Mouse (Mus musculus) CH12.LX (cell line): Measurements from ENCODE around the gene Cfap298. TPM values are rescaled to one million over a fixed set of nuclear protein-coding genes. Genes with fewer than 3 reads are reported as not detected.

ENCODE experiments used
- DNase-seq: peaks from one replicate; pipeline ENCODE4 v3.0.0-alpha.2; 2013; ENCODE audit errors: extremely low read depth
- H3K27ac ChIP-seq: 2 replicates; pipeline ENCODE4 v1.5.1; 2012; ENCODE audit warnings: low read depth, mild to moderate bottlenecking, control low read depth, moderate library complexity; ENCODE audit not compliant: insufficient read depth
- H3K27me3 ChIP-seq: replicated peaks from 2 replicates; pipeline ENCODE3; 2012; ENCODE audit warnings: inconsistent platforms
- H3K36me3 ChIP-seq, 2 experiments: replicated peaks in 1 of 2; 2 replicates each; pipeline versions ENCODE3 to v1.6.1; 2012; ENCODE audit warnings: inconsistent platforms in 1 of 2, low read length in 1 of 2, mild to moderate bottlenecking in 1 of 2, mixed read lengths in 1 of 2, moderate library complexity in 1 of 2; ENCODE audit not compliant: control insufficient read depth in 1 of 2, insufficient read depth in 1 of 2
- H3K4me1 ChIP-seq, 2 experiments: 2 replicates each; pipeline ENCODE4 v1.6.1; 2012; ENCODE audit warnings: inconsistent platforms in 1 of 2, moderate library complexity in 1 of 2; ENCODE audit not compliant: insufficient read depth in 2 of 2, control insufficient read depth in 1 of 2
- H3K4me2 ChIP-seq: 2 replicates; pipeline ENCODE4 v1.6.1; 2012; ENCODE audit warnings: low read depth, mild to moderate bottlenecking, control low read depth; ENCODE audit not compliant: poor library complexity, insufficient read depth, severe bottlenecking
- H3K4me3 ChIP-seq, 3 experiments: fragments of 150-350 bp in 1 of 3; sonication (generic) in 1 of 3; replicated peaks in 1 of 3; 2 replicates each; pipeline versions ENCODE3 to v1.5.1; 2011 to 2012; ENCODE audit warnings: low read depth in 2 of 3, low read length in 2 of 3, mild to moderate bottlenecking in 2 of 3, moderate library complexity in 2 of 3, control low read depth in 1 of 3, improper control_type of control experiment in 1 of 3, inconsistent platforms in 1 of 3, mixed read lengths in 1 of 3; ENCODE audit not compliant: poor library complexity in 1 of 3
- H3K79me2 ChIP-seq: replicated peaks from 2 replicates; pipeline ENCODE4 v1.6.1; 2012; ENCODE audit warnings: mild to moderate bottlenecking, moderate library complexity; ENCODE audit not compliant: control insufficient read depth, poor library complexity, insufficient read depth, severe bottlenecking; ENCODE audit errors: extremely low read depth
- H3K9ac ChIP-seq: 2 replicates; pipeline ENCODE4 v1.6.1; 2012; ENCODE audit warnings: low read depth, mild to moderate bottlenecking, control low read depth, moderate library complexity; ENCODE audit not compliant: insufficient read depth
- H3K9me3 ChIP-seq: replicated peaks from 2 replicates; pipeline ENCODE3; 2012; ENCODE audit warnings: low read length, inconsistent platforms, mixed read lengths
- BHLHE40 ChIP-seq: IDR thresholded peaks from 2 replicates; pipeline ENCODE4 v1.6.1; 2011; ENCODE audit warnings: mild to moderate bottlenecking, low read depth, low read length, improper control_type of control experiment
- CTCF ChIP-seq, 2 experiments: IDR thresholded peaks in 1 of 2; conservative IDR thresholded peaks in 1 of 2; 2 replicates each; pipeline ENCODE4 v1.5.1; 2011 to 2012; ENCODE audit warnings: low read depth in 2 of 2, low read length in 2 of 2, improper control_type of control experiment in 1 of 2, inconsistent platforms in 1 of 2, mild to moderate bottlenecking in 1 of 2, moderate library complexity in 1 of 2
- E2F4 ChIP-seq: IDR thresholded peaks from 2 replicates; pipeline ENCODE4 v1.6.1; 2011; ENCODE audit warnings: low read depth, low read length, improper control_type of control experiment; ENCODE audit not compliant: insufficient replicate concordance
- ELF1 ChIP-seq: IDR thresholded peaks from 2 replicates; pipeline ENCODE4 v1.6.1; 2014; ENCODE audit warnings: low read depth, mild to moderate bottlenecking, inconsistent platforms, low read length, improper control_type of control experiment
- GABPA ChIP-seq: IDR thresholded peaks from 2 replicates; pipeline ENCODE4 v1.6.1; 2012; ENCODE audit warnings: low read depth, low read length, improper control_type of control experiment, inconsistent platforms; ENCODE audit not compliant: insufficient replicate concordance
- IRF4 ChIP-seq: IDR thresholded peaks from 2 replicates; pipeline ENCODE4 v1.6.1; 2014; ENCODE audit warnings: low read depth, mild to moderate bottlenecking, inconsistent platforms, low read length, improper control_type of control experiment
- JUN ChIP-seq: IDR thresholded peaks from 2 replicates; pipeline ENCODE4 v1.6.1; 2011; ENCODE audit warnings: low read depth, mild to moderate bottlenecking, low read length, improper control_type of control experiment, moderate library complexity; ENCODE audit not compliant: insufficient read depth
- KAT2A ChIP-seq: IDR thresholded peaks from 2 replicates; pipeline ENCODE4 v1.6.1; 2012; ENCODE audit warnings: low read length, improper control_type of control experiment, inconsistent platforms; ENCODE audit not compliant: insufficient replicate concordance
- MAFK ChIP-seq: IDR thresholded peaks from 2 replicates; pipeline ENCODE4 v1.6.1; 2011; ENCODE audit warnings: low read length, improper control_type of control experiment; ENCODE audit not compliant: insufficient replicate concordance
- MAX ChIP-seq: IDR thresholded peaks from 2 replicates; pipeline ENCODE4 v1.6.1; 2011; ENCODE audit warnings: low read length, improper control_type of control experiment
- MAZ ChIP-seq: IDR thresholded peaks from 2 replicates; pipeline ENCODE4 v1.6.1; 2012; ENCODE audit warnings: low read depth, mild to moderate bottlenecking, inconsistent platforms, low read length, improper control_type of control experiment, moderate library complexity
- NRF1 ChIP-seq: IDR thresholded peaks from 2 replicates; pipeline ENCODE4 v1.6.1; 2014; ENCODE audit warnings: low read depth, mild to moderate bottlenecking, inconsistent platforms, low read length, improper control_type of control experiment, moderate library complexity
- PAX5 ChIP-seq: IDR thresholded peaks from 2 replicates; pipeline ENCODE4 v1.6.1; 2012; ENCODE audit warnings: low read length, inconsistent platforms, mixed read lengths
- RAD21 ChIP-seq: IDR thresholded peaks from 2 replicates; pipeline ENCODE4 v1.6.1; 2011; ENCODE audit warnings: low read depth, mild to moderate bottlenecking, low read length, improper control_type of control experiment, moderate library complexity
- SMC3 ChIP-seq: IDR thresholded peaks from 2 replicates; pipeline ENCODE4 v1.6.1; 2011; ENCODE audit warnings: low read depth, low read length, improper control_type of control experiment
- TBP ChIP-seq: conservative IDR thresholded peaks from 2 replicates; pipeline ENCODE4 v1.6.1; 2011; ENCODE audit warnings: low read depth, low read length, improper control_type of control experiment
- USF1 ChIP-seq: IDR thresholded peaks from 2 replicates; pipeline ENCODE4 v1.6.1; 2014; ENCODE audit warnings: low read depth, mild to moderate bottlenecking, inconsistent platforms, low read length, improper control_type of control experiment
- ZKSCAN1 ChIP-seq: IDR thresholded peaks from 2 replicates; pipeline ENCODE4 v1.6.1; 2012; ENCODE audit warnings: low read depth, inconsistent platforms, low read length, improper control_type of control experiment, borderline replicate concordance
- ZNF384 ChIP-seq: IDR thresholded peaks from 2 replicates; pipeline ENCODE4 v1.6.1; 2012; ENCODE audit warnings: low read depth, low read length, improper control_type of control experiment, inconsistent platforms
- dilution Hi-C: fragments of 300-500 bp; cut with MboI; formaldehyde crosslinking; loops from 2 replicates; pipeline ENCODE4 v1.14.3; 2020; ENCODE audit warnings: low sequenced_read_pairs; ENCODE audit not compliant: extremely low pct_unique_long_range_greater_than_20kb, extremely low pct_ligation_motif_present
- in situ Hi-C: fragments of 300-500 bp; cut with MboI; formaldehyde crosslinking; loops from 3 replicates; pipeline ENCODE4 v1.14.3; 2019; ENCODE audit warnings: low sequenced_read_pairs, low pct_ligation_motif_present, low pct_unique_long_range_greater_than_20kb, mixed read lengths
- polyA plus RNA-seq: library from polyadenylated mRNA; unstranded; fragments of >175 nt; gene quantifications from 2 replicates; pipeline ENCODE4 v1.2.1, GENCODE M21; 2012; ENCODE audit warnings: low read depth; ENCODE audit not compliant: insufficient read length
- total RNA-seq, 2 experiments: library from RNA; depleted of rRNA; stranded (reverse); fragments of 300-350 nt in 1 of 2; fragments of >200 nt in 1 of 2; gene quantifications; 2 replicates each; pipeline ENCODE4 v1.2.3; 2012 to 2014

Gene Cfap298
- total and polyA plus RNA-seq, 3 experiments: 41.8 to 127 (median 67.0) TPM

- TF ChIP-seq E2F4 (no peak), KAT2A (no peak), MAZ (no peak), IRF4 (no peak), ZKSCAN1 (no peak), SMC3 (no peak), NRF1 (no peak), BHLHE40 (no peak), ZNF384 (no peak), CTCF (conservative IDR thresholded peaks at IDR 0.05 in 1 of 2, IDR thresholded peaks at IDR 0.05 in 1 of 2; ENCODE audit: low read depth in 2 of 2, low read length in 2 of 2) (peak in 1 of 2 experiments; percentile 15; a peak in 1 of 4 replicates), PAX5 (no peak), RAD21 (no peak; the same call in none of the 2 replicates), JUN (no peak), TBP (peak; percentile 43; the same call in 1 of the 2 replicates), USF1 (no peak), GABPA (no peak), MAFK (no peak), ELF1 (peak; percentile 78), MAX (no peak)
- TF ChIP-seq, all 38 proteins: peak for 7
Observed at GRCm38 (mm10) chr16:90934193-90934686, 674 bp downstream of the Cfap298 start (continued).

- Histone ChIP-seq H3K36me3 (peaks cover 12 to 55% of the 10 kb centered on the region in 2 experiments), H3K9me3 (no peaks in the 10 kb centered on the region), H3K27ac (no peak overlapping the region), H3K79me2 (no peaks in the 10 kb centered on the region)
- in situ Hi-C loops: loop anchor here (10.0 kb wide), 1 partner anchor 111 kb away; the partner anchor contains the start of gene Paxbp1
- TF ChIP-seq ELF1 (no peak), ZNF384 (peak; percentile 69)
- TF ChIP-seq, all 38 proteins: peak for 1
- Histone ChIP-seq H3K9ac (peak overlapping the region; percentile 55), H3K4me3 (peak overlapping the region; percentile 72 to 82 (median 76)), H3K4me2 (peak overlapping the region; percentile 2), H3K4me1 (peaks cover 2 to 10% of the 10 kb centered on the region in 2 experiments; a peak in 2 of 4 replicates), H3K27me3 (no peaks in the 10 kb centered on the region)
- peak; percentile 20 for DNase-seq
- dilution Hi-C loops: no loop called here
Observed at GRCm38 (mm10) chr16:90933534-90934176, 1.3 kb downstream of the Cfap298 start.
